Mouse (Mus musculus): Measurements from ENCODE around the gene Gm4969.

GRCm38 (mm10) chr7:19092381-19093173 is 25.6 kb downstream of the Gm4969 start:
- TF ChIP-seq CTCF (IDR thresholded peaks at IDR 0.05; ENCODE audit: low read depth, low read length) (no peak), POLR2A (IDR thresholded peaks at IDR 0.05; ENCODE audit: extremely low read depth, insufficient read depth, low read length) (no peak)
